Mouse (Mus musculus) megakaryocyte, embryonic 14.5 days (primary cell): Measurements from ENCODE around the gene Galnt6.

Experiments used
- FLI1 ChIP-seq: IDR thresholded peaks from 2 replicates; pipeline ENCODE4 v1.6.1; 2012; ENCODE audit warnings: low read length, inconsistent platforms, mixed read lengths
- GATA1 ChIP-seq: IDR thresholded peaks from 3 replicates; pipeline ENCODE4 v1.6.1; 2012; ENCODE audit warnings: mixed read lengths, low read length, inconsistent platforms, borderline replicate concordance

- TF ChIP-seq GATA1 (no peak), FLI1 (no peak)
Observed at GRCm38 (mm10) chr15:100681770-100682169, 47.4 kb downstream of the Galnt6 start.
